Mouse (Mus musculus): ENCODE measurements around the gene Adgrv1. TPM values are rescaled to one million over a fixed set of nuclear protein-coding genes. Genes with fewer than 3 reads are reported as not detected.

Gene Adgrv1
- polyA plus RNA-seq, 1 experiment from 2014 or later = 4.6 TPM

DNA sequence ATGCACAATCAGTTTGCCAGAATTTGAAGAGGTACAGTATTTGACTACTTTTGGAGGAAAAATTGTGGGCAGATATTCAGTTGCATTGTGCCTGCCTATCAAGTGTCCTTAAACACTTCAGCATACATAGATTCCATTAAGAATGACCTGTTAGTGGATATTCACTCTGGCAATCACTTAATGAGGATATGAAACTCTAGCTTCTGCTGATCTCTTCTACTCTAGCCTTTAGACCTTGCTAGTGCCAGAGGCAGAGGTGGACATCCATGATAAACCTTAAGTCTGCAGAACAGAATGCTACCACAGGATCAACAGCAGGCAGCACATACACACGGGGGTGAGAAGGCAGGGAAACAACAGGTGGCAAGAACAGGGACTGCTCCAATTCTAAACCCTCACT is 488.5 kb downstream of the Adgrv1 start:
- Histone ChIP-seq H3K36me3 (ENCODE audit: control insufficient read depth, insufficient read depth, low read length) (no peaks in the 10 kb centered on the region), H3K4me1 (ENCODE audit: control insufficient read depth, insufficient read depth, low read length) (no peaks in the 10 kb centered on the region), H3K4me3 (ENCODE audit: low read length) (no peak overlapping the region), H3K9me3 (ENCODE audit: control insufficient read depth, low read length) (no peaks in the 10 kb centered on the region), H3K9ac (ENCODE audit: low read depth, low read length) (no peak overlapping the region), H3K27me3 (ENCODE audit: control insufficient read depth, insufficient read depth, low read length) (no peaks in the 10 kb centered on the region), H3K4me2 (replicated peaks; ENCODE audit: low read depth, low read length) (no peak overlapping the region), H3K27ac (ENCODE audit: low read depth, low read length) (no peak overlapping the region)
- ATAC-seq (ENCODE audit: low FRiP score, low TSS enrichment) = no peak
- 68% methylated on average over 1 of the region's 1 CpGs for WGBS

DNA sequence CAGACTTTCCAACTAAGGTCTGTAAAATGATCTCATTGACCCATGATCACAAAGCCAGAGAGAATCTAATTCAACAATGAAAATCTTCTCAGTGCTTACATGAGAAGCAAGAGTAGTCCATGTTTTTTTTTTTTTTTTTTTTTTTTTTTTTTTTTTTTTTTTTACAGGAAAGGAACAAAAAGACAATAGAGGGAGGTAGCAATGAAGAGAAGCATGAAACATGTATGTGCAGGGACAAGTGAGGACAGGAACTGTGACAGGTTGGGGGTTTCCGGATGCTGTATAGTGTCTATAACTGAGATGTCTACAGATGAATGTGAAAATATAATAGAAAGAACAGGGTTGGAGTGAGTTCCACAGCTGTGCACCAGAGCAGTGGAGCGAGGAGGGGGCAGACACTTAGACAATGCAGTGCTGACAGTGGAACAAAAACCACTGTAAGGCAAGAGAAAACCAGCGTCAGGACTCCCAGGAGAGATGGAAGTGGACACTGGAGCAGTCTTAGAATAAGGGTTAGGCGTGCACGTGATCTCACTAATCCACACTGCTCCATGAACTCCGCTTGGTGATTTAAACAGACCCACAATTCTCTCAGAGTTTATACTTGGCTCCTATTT is 490.6 kb downstream of the Adgrv1 start:
- 69% methylated on average over 6 of the region's 6 CpGs for WGBS

DNA sequence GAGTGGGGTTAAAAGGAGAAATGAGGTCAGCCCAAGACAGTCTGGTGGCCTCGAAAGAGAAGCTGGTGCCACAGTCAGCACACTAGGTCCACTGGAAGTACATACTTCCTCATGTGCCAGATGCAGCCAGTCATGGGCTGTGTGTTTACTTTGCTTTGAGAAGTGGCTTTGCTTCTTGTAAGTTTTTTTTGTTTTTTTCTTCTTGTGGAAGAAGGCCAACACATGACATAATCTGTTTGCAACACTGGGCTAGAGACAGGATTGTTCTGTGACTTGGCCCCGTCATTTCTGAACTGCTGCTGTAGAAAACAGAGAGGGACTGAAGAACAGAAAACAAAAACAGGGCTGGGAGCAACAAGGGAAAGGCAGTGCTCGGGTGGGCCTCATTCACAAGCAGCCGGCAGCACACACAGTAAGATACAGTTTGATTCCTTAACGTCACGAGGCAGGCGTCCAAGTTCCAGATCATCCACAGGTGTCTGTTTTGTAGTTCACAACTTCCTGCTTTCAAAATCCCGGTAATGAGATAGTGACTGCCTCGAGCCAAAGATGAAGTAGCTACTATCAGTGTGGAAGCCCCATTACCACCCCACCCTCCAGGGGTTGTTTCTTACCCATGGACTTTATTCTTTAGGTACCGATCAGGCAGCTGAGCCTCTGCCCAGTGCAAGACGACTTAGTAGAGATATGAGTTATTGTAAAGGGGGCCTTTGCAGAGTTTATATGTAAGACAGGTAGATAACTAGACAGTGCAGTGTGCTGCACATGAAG is 496.1 kb downstream of the Adgrv1 start:
- Histone ChIP-seq H3K4me1 (ENCODE audit: control insufficient read depth, insufficient read depth, low read length) (peaks cover 7% of the 10 kb centered on the region), H3K9ac (ENCODE audit: low read depth, low read length) (no peak overlapping the region), H3K4me3 (ENCODE audit: low read length) (no peak overlapping the region), H3K27ac (ENCODE audit: low read depth, low read length) (no peak overlapping the region), H3K4me2 (replicated peaks; ENCODE audit: low read depth, low read length) (no peak overlapping the region), H3K36me3 (ENCODE audit: control insufficient read depth, insufficient read depth, low read length) (no peaks in the 10 kb centered on the region), H3K27me3 (ENCODE audit: control insufficient read depth, insufficient read depth, low read length) (no peaks in the 10 kb centered on the region), H3K9me3 (ENCODE audit: control insufficient read depth, low read length) (no peaks in the 10 kb centered on the region)
- WGBS = 53% methylated on average over 11 of the region's 11 CpGs
- peak; percentile 76 for ATAC-seq (ENCODE audit: low FRiP score, low TSS enrichment)

More for the DNA sequence above, 490.6 kb downstream of the Adgrv1 start:
- Histone ChIP-seq H3K9me3 (ENCODE audit: control insufficient read depth, low read length) (no peaks in the 10 kb centered on the region), H3K4me1 (ENCODE audit: control insufficient read depth, insufficient read depth, low read length) (no peaks in the 10 kb centered on the region), H3K27me3 (ENCODE audit: control insufficient read depth, insufficient read depth, low read length) (no peaks in the 10 kb centered on the region), H3K4me2 (replicated peaks; ENCODE audit: low read depth, low read length) (no peak overlapping the region), H3K36me3 (ENCODE audit: control insufficient read depth, insufficient read depth, low read length) (no peaks in the 10 kb centered on the region), H3K27ac (ENCODE audit: low read depth, low read length) (no peak overlapping the region), H3K4me3 (ENCODE audit: low read length) (no peak overlapping the region), H3K9ac (ENCODE audit: low read depth, low read length) (no peak overlapping the region)
- 0 out of 2 replicates have a peak, but pooled peaks have one; percentile 66 for ATAC-seq (ENCODE audit: low FRiP score, low TSS enrichment)

DNA sequence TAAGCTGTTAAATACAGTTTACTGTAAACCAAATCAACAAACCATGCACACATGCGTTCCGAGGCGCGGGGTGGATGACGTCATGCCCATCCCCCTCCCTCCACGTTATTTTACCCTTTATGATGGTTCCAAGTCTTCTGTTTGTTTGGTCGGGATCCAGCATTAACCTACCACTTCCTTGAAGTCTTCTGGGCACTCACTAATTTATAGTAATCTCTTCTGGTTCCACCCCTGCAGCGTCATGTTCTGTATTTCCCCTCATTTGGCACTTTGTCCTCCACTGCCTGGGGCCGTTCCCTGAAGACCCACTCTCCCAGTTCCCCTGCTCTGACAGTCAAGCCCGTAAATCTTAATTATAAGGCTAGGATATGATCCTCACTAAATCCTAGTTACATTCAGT is 497.0 kb downstream of the Adgrv1 start:
- ATAC-seq (ENCODE audit: low FRiP score, low TSS enrichment) = peak; percentile 55; the same call in 1 of the 2 replicates
- no peak overlapping the region for H3K4me3 ChIP-seq (ENCODE audit: low read length)
- H3K27me3 ChIP-seq (ENCODE audit: control insufficient read depth, insufficient read depth, low read length) = no peaks in the 10 kb centered on the region
- H3K36me3 ChIP-seq (ENCODE audit: control insufficient read depth, insufficient read depth, low read length) = no peaks in the 10 kb centered on the region
- H3K4me1 ChIP-seq (ENCODE audit: control insufficient read depth, insufficient read depth, low read length) = peaks cover 7% of the 10 kb centered on the region
- no peaks in the 10 kb centered on the region for H3K9me3 ChIP-seq (ENCODE audit: control insufficient read depth, low read length)
- WGBS = 37% methylated on average over 10 of the region's 10 CpGs
- H3K27ac ChIP-seq (ENCODE audit: low read depth, low read length) = no peak overlapping the region
- no peak overlapping the region; the same call in 1 of the 2 replicates for H3K4me2 ChIP-seq (replicated peaks; ENCODE audit: low read depth, low read length)
- H3K9ac ChIP-seq (ENCODE audit: low read depth, low read length) = no peak overlapping the region

DNA sequence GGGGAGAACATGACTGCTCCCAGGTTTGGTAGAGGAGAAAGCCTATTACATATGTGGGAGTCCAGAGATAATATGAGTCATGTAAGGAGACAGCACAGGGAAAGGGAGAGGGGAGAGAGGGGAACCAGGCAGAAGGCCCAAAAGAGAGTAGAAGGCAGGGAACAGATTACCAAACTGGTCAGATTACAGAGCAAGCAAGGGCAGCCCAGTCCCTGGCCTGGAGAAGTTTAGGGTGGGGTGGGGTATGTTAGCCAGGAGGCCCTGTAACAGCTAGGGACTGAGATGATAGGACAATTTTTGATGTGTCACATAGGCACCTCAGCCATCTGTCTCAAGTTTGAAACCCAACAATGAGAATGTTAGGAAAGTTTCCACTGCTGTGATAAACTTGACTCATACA is 498.5 kb downstream of the Adgrv1 start:
- Histone ChIP-seq H3K27me3 (ENCODE audit: control insufficient read depth, insufficient read depth, low read length) (no peaks in the 10 kb centered on the region), H3K9ac (ENCODE audit: low read depth, low read length) (no peak overlapping the region), H3K36me3 (ENCODE audit: control insufficient read depth, insufficient read depth, low read length) (no peaks in the 10 kb centered on the region), H3K4me2 (replicated peaks; ENCODE audit: low read depth, low read length) (no peak overlapping the region), H3K4me3 (ENCODE audit: low read length) (no peak overlapping the region), H3K27ac (ENCODE audit: low read depth, low read length) (no peak overlapping the region), H3K9me3 (ENCODE audit: control insufficient read depth, low read length) (no peaks in the 10 kb centered on the region), H3K4me1 (ENCODE audit: control insufficient read depth, insufficient read depth, low read length) (peaks cover 7% of the 10 kb centered on the region)
- ATAC-seq (ENCODE audit: low FRiP score, low TSS enrichment) = no peak

DNA sequence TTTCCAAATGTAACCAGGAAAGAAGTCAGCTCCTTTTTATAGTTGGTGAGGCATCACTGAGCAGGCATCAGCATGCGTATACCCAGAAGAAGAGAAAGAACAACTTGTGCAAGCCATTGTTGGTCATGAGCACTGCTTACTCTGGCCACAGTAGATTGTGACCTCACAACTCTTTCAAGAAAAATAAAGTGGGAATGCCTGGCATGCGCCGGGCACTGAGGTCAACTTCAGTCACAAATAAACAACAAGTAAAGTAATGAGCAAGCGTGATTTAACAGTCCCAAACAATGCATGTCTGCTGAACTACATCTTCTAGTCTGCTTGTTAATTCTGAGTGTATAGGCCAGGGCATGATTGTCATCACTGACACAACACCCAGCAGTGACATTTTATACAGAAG is 499.6 kb downstream of the Adgrv1 start:
- no peaks in the 10 kb centered on the region for H3K9me3 ChIP-seq (ENCODE audit: control insufficient read depth, low read length)
- no peak overlapping the region for H3K4me3 ChIP-seq (ENCODE audit: low read length)
- H3K27ac ChIP-seq (ENCODE audit: low read depth, low read length) = no peak overlapping the region
- ATAC-seq (ENCODE audit: low FRiP score, low TSS enrichment) = no peak
- WGBS = 73% methylated on average over 4 of the region's 4 CpGs
- H3K4me1 ChIP-seq (ENCODE audit: control insufficient read depth, insufficient read depth, low read length) = peaks cover 7% of the 10 kb centered on the region
- no peaks in the 10 kb centered on the region for H3K27me3 ChIP-seq (ENCODE audit: control insufficient read depth, insufficient read depth, low read length)
- H3K36me3 ChIP-seq (ENCODE audit: control insufficient read depth, insufficient read depth, low read length) = no peaks in the 10 kb centered on the region
- no peak overlapping the region for H3K4me2 ChIP-seq (replicated peaks; ENCODE audit: low read depth, low read length)
- no peak overlapping the region for H3K9ac ChIP-seq (ENCODE audit: low read depth, low read length)

DNA sequence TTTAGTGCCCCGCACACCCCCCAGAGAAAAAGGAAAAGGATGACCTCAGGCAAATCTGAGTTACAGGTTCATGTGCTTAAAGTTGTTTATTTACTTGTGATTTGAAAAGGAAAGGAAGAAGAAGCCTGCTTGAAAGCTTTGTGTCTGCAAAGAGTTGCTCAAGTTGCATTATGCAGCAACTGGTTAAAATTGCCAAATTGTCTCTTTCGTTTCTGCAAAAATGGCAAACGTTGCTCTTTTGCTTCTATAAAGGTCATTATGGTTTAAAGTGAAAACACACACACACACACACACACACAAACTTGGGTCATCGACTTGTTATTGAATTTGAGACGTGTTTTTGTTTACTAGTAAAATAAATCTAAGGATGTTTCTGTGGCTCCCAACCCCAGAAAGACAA is 500.3 kb downstream of the Adgrv1 start:
- Histone ChIP-seq H3K27ac (ENCODE audit: low read depth, low read length) (no peak overlapping the region), H3K9ac (ENCODE audit: low read depth, low read length) (no peak overlapping the region), H3K9me3 (ENCODE audit: control insufficient read depth, low read length) (no peaks in the 10 kb centered on the region), H3K4me3 (ENCODE audit: low read length) (no peak overlapping the region), H3K4me1 (ENCODE audit: control insufficient read depth, insufficient read depth, low read length) (peaks cover 7% of the 10 kb centered on the region), H3K27me3 (ENCODE audit: control insufficient read depth, insufficient read depth, low read length) (no peaks in the 10 kb centered on the region), H3K36me3 (ENCODE audit: control insufficient read depth, insufficient read depth, low read length) (no peaks in the 10 kb centered on the region), H3K4me2 (replicated peaks; ENCODE audit: low read depth, low read length) (no peak overlapping the region)
- ATAC-seq (ENCODE audit: low FRiP score, low TSS enrichment) = no peak
- 78% methylated on average over 5 of the region's 5 CpGs for WGBS

DNA sequence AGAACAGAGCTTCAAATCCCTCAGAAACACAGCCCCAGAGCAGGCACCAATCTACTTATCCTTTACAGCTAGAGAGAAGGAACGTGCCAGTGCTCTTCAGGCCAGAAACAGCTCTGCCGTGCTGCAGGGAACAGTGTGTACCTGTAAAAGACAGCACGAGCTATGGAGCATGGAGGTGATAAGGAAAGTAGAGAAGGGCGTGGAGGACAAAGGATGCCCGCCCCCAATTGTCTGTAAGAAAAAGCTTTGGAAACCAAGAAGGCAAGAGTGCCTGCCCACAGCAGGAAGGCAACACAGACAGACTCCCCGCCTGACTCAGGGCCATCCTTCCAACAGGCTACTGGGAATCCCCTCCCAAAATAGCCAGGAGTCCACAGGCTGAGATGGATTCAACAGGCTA is 501.1 kb downstream of the Adgrv1 start:
- 58% methylated on average over 6 of the region's 6 CpGs for WGBS
- Histone ChIP-seq H3K9ac (ENCODE audit: low read depth, low read length) (no peak overlapping the region), H3K4me2 (replicated peaks; ENCODE audit: low read depth, low read length) (no peak overlapping the region), H3K4me1 (ENCODE audit: control insufficient read depth, insufficient read depth, low read length) (peaks cover 7% of the 10 kb centered on the region), H3K27ac (ENCODE audit: low read depth, low read length) (no peak overlapping the region), H3K9me3 (ENCODE audit: control insufficient read depth, low read length) (no peaks in the 10 kb centered on the region), H3K36me3 (ENCODE audit: control insufficient read depth, insufficient read depth, low read length) (no peaks in the 10 kb centered on the region), H3K27me3 (ENCODE audit: control insufficient read depth, insufficient read depth, low read length) (no peaks in the 10 kb centered on the region), H3K4me3 (ENCODE audit: low read length) (no peak overlapping the region)
- no peak for ATAC-seq (ENCODE audit: low FRiP score, low TSS enrichment)

DNA sequence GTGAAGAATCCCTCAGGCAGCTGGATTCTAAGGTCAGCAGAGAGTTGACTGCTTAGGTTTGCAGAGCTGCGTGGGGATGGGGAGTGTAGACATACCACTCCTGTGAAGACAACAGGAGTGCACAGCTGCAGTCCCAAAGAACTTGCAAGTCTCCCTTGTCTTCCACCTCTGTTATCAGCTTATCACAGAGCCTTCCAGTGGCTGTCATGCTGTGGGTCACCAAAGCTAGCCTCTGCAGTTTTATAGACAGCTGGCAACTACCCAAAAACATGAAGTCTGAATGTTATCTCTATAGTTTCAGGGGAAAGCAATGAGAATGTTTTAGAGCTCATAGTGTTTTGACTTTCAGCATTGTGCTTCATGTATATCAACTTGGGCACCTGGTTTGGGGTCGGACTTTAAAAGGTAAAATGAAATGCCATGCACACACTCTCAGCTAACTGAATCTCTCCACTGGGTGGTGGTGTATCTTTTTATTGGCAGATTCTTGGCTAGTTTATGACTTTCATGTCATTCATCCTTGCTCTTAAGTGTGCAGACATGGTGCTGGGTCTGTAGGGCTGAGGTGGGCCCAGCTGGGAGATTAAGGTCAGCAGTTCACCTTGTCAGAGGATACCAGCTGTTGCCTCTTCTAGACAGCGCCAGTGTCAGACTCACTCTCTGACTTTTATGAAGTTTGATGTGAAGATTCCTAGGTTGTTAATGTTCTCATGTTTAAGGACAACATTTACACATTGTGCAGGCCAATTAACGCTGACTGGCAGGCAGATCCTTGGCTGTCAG is 502.0 kb downstream of the Adgrv1 start:
- 52% methylated on average over 4 of the region's 4 CpGs for WGBS
- H3K27ac ChIP-seq (ENCODE audit: low read depth, low read length) = no peak overlapping the region
- peaks cover 3% of the 10 kb centered on the region; the same call in 1 of the 2 replicates for H3K4me1 ChIP-seq (ENCODE audit: control insufficient read depth, insufficient read depth, low read length)
- no peak overlapping the region for H3K9ac ChIP-seq (ENCODE audit: low read depth, low read length)
- no peak for ATAC-seq (ENCODE audit: low FRiP score, low TSS enrichment)
- no peaks in the 10 kb centered on the region for H3K9me3 ChIP-seq (ENCODE audit: control insufficient read depth, low read length)
- no peak overlapping the region for H3K4me3 ChIP-seq (ENCODE audit: low read length)
- no peaks in the 10 kb centered on the region for H3K27me3 ChIP-seq (ENCODE audit: control insufficient read depth, insufficient read depth, low read length)
- H3K36me3 ChIP-seq (ENCODE audit: control insufficient read depth, insufficient read depth, low read length) = no peaks in the 10 kb centered on the region
- H3K4me2 ChIP-seq (replicated peaks; ENCODE audit: low read depth, low read length) = no peak overlapping the region
